Mouse (Mus musculus): ENCODE measurements around the gene Tmem189. TPM values are rescaled to one million over a fixed set of nuclear protein-coding genes. Genes with fewer than 3 reads are reported as not detected.

Gene Tmem189
- 22.6 and 32.3 TPM in 2 replicates for total RNA-seq (2017)

- peak in 1 of 2 experiments; percentile 32; a peak in 2 of 4 replicates for ATAC-seq (replicated peaks in 1 of 2; ENCODE audit: insufficient read depth in 1 of 2, low FRiP score in 2 of 2, low TSS enrichment in 1 of 2, low read depth in 1 of 2, poor library complexity in 2 of 2, severe bottlenecking in 2 of 2)
These were observed at the start of gene Tmem189 for GRCm38 (mm10) chr2:167689501-167690218. Gene Tmem189, minus strand, starts transcription at chr2:167689822.

GRCm38 (mm10) chr2:167739030-167739429 lies 49.4 kb upstream of the Tmem189 start:
- ATAC-seq (replicated peaks in 1 of 2; ENCODE audit: insufficient read depth in 1 of 2, low FRiP score in 2 of 2, low TSS enrichment in 1 of 2, low read depth in 1 of 2, poor library complexity in 2 of 2, severe bottlenecking in 2 of 2), result no peak

GRCm38 (mm10) chr2:167734861-167735260 lies 45.2 kb upstream of the Tmem189 start:
- no peak for ATAC-seq (replicated peaks in 1 of 2; ENCODE audit: insufficient read depth in 1 of 2, low FRiP score in 2 of 2, low TSS enrichment in 1 of 2, low read depth in 1 of 2, poor library complexity in 2 of 2, severe bottlenecking in 2 of 2)

- no peak for ATAC-seq (replicated peaks in 1 of 2; ENCODE audit: insufficient read depth in 1 of 2, low FRiP score in 2 of 2, low TSS enrichment in 1 of 2, low read depth in 1 of 2, poor library complexity in 2 of 2, severe bottlenecking in 2 of 2)
These were observed 41.5 kb upstream of the Tmem189 start for GRCm38 (mm10) chr2:167731149-167731548.

- ATAC-seq (replicated peaks in 1 of 2; ENCODE audit: insufficient read depth in 1 of 2, low FRiP score in 2 of 2, low TSS enrichment in 1 of 2, low read depth in 1 of 2, poor library complexity in 2 of 2, severe bottlenecking in 2 of 2), result no peak
These were observed 40.4 kb upstream of the Tmem189 start for GRCm38 (mm10) chr2:167730036-167730435.

GRCm38 (mm10) chr2:167727161-167727560 lies 37.5 kb upstream of the Tmem189 start:
- peak; percentile 57 to 59; a peak in 3 of 4 replicates for ATAC-seq (replicated peaks in 1 of 2; ENCODE audit: insufficient read depth in 1 of 2, low FRiP score in 2 of 2, low TSS enrichment in 1 of 2, low read depth in 1 of 2, poor library complexity in 2 of 2, severe bottlenecking in 2 of 2)

- ATAC-seq (replicated peaks in 1 of 2; ENCODE audit: insufficient read depth in 1 of 2, low FRiP score in 2 of 2, low TSS enrichment in 1 of 2, low read depth in 1 of 2, poor library complexity in 2 of 2, severe bottlenecking in 2 of 2), result no peak
These were observed 36.3 kb upstream of the Tmem189 start for GRCm38 (mm10) chr2:167725879-167726278.

- peak; percentile 78 to 86 for ATAC-seq (replicated peaks in 1 of 2; ENCODE audit: insufficient read depth in 1 of 2, low FRiP score in 2 of 2, low TSS enrichment in 1 of 2, low read depth in 1 of 2, poor library complexity in 2 of 2, severe bottlenecking in 2 of 2)
These were observed 34.1 kb upstream of the Tmem189 start for GRCm38 (mm10) chr2:167723589-167724206.

- no peak for ATAC-seq (replicated peaks in 1 of 2; ENCODE audit: insufficient read depth in 1 of 2, low FRiP score in 2 of 2, low TSS enrichment in 1 of 2, low read depth in 1 of 2, poor library complexity in 2 of 2, severe bottlenecking in 2 of 2)
These were observed 32.9 kb upstream of the Tmem189 start for GRCm38 (mm10) chr2:167722538-167722937.

GRCm38 (mm10) chr2:167721159-167721882 lies 31.7 kb upstream of the Tmem189 start:
- ATAC-seq (replicated peaks in 1 of 2; ENCODE audit: insufficient read depth in 1 of 2, low FRiP score in 2 of 2, low TSS enrichment in 1 of 2, low read depth in 1 of 2, poor library complexity in 2 of 2, severe bottlenecking in 2 of 2), result no peak

GRCm38 (mm10) chr2:167719520-167719919 lies 29.9 kb upstream of the Tmem189 start:
- no peak for ATAC-seq (replicated peaks in 1 of 2; ENCODE audit: insufficient read depth in 1 of 2, low FRiP score in 2 of 2, low TSS enrichment in 1 of 2, low read depth in 1 of 2, poor library complexity in 2 of 2, severe bottlenecking in 2 of 2)

GRCm38 (mm10) chr2:167717208-167717607 lies 27.6 kb upstream of the Tmem189 start:
- ATAC-seq (replicated peaks in 1 of 2; ENCODE audit: insufficient read depth in 1 of 2, low FRiP score in 2 of 2, low TSS enrichment in 1 of 2, low read depth in 1 of 2, poor library complexity in 2 of 2, severe bottlenecking in 2 of 2), result no peak

- no peak for ATAC-seq (replicated peaks in 1 of 2; ENCODE audit: insufficient read depth in 1 of 2, low FRiP score in 2 of 2, low TSS enrichment in 1 of 2, low read depth in 1 of 2, poor library complexity in 2 of 2, severe bottlenecking in 2 of 2)
These were observed 25.4 kb upstream of the Tmem189 start for GRCm38 (mm10) chr2:167715008-167715407.

GRCm38 (mm10) chr2:167714298-167714697 lies 24.7 kb upstream of the Tmem189 start:
- ATAC-seq (replicated peaks in 1 of 2; ENCODE audit: insufficient read depth in 1 of 2, low FRiP score in 2 of 2, low TSS enrichment in 1 of 2, low read depth in 1 of 2, poor library complexity in 2 of 2, severe bottlenecking in 2 of 2), result no peak

GRCm38 (mm10) chr2:167712872-167713821 lies 23.5 kb upstream of the Tmem189 start:
- ATAC-seq (replicated peaks in 1 of 2; ENCODE audit: insufficient read depth in 1 of 2, low FRiP score in 2 of 2, low TSS enrichment in 1 of 2, low read depth in 1 of 2, poor library complexity in 2 of 2, severe bottlenecking in 2 of 2), result no peak; a peak in 1 of 4 replicates

GRCm38 (mm10) chr2:167710574-167710973 lies 21.0 kb upstream of the Tmem189 start:
- peak; percentile 14 to 36; a peak in 1 of 4 replicates for ATAC-seq (replicated peaks in 1 of 2; ENCODE audit: insufficient read depth in 1 of 2, low FRiP score in 2 of 2, low TSS enrichment in 1 of 2, low read depth in 1 of 2, poor library complexity in 2 of 2, severe bottlenecking in 2 of 2)

GRCm38 (mm10) chr2:167709969-167710368 lies 20.3 kb upstream of the Tmem189 start:
- ATAC-seq (replicated peaks in 1 of 2; ENCODE audit: insufficient read depth in 1 of 2, low FRiP score in 2 of 2, low TSS enrichment in 1 of 2, low read depth in 1 of 2, poor library complexity in 2 of 2, severe bottlenecking in 2 of 2), result no peak

Measured in hematopoietic stem cell, adult 5-6 weeks (primary cell).